Mouse (Mus musculus): ENCODE measurements around the gene Ablim1.

- TF ChIP-seq CTCF (IDR thresholded peaks at IDR 0.05; ENCODE audit: low read depth, low read length) (no peak), POLR2A (IDR thresholded peaks at IDR 0.05; ENCODE audit: extremely low read depth, insufficient read depth, low read length) (no peak)
Measured at GRCm38 (mm10) chr19:57114951-57115350, 199.8 kb downstream of the Ablim1 start.

Measured in liver, adult 2 months (tissue).